Mouse (Mus musculus): ENCODE measurements around the gene Zfp667.
"Not testable (repeated sequence)": the region's sequence is repeated elsewhere in the genome, so short reads cannot be mapped to it uniquely, and the experiment has no call there.

Gene Zfp667

DNA sequence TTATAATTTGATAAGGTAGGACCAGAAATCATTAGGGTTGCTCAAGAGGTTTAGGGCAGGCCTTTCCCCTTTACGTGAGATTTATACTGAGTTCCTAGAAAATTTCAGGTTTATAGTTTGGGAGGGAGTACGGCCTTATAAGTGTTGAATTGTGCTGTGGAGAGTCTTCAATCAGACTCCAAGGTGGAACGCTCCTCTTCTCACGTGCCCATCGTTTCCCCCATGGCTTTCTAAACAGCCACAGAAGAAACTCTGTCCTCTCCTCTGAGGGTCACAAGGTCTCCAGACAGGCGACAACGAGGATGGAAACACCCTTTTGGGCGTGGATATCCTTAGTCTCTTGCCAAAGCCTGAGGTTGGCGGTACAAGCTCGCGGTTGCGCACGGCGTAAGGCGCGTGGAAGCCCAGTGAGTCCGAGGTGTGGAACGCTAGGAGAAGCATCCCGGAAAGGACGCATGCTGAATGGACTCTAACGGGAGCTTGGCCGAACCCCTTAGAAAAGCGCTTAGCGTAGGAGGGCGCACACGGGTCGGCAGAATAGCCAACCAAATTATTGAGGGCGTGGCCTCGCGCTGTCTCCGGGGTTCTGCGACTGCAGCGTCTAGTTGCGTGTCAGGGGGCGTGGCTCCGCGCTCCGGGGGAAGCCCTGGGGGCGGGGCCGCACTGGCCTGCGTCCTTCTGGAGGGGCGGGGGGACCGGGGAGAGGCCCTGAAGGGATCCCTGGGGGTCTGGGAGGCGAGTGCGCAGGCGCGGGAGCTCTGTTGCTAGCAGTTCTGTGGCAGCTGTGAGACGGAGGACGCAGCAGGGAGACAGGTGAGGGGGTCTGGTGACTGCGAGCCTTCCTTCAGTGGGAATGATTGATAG is at the start of gene Zfp667:
Zfp667 (plus strand) TSS at position 738 of the 864 bp plus-strand sequence.
- peak; percentile 97 to 98 for DNase-seq

DNA sequence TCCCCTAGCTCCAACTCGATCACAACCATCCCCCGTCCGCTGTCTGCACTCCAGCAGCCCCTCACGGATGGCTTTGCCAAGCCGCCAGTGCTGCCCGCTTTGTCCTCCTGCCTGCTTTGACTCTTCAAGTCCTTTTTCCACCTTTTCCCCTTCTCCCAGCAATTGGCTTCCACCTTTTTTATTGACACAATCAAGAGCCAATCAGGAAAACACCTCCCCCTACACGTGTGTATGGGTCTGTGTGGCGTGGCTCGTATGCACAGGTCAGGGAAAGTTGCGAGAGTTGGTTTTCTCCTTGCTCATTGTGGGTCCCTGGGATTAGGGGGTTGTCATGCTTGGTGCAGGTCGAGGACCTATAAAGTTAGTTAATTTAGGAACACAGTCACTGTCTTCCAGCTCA is 46.6 kb upstream of the Zfp667 start:
- no peak for DNase-seq

DNA sequence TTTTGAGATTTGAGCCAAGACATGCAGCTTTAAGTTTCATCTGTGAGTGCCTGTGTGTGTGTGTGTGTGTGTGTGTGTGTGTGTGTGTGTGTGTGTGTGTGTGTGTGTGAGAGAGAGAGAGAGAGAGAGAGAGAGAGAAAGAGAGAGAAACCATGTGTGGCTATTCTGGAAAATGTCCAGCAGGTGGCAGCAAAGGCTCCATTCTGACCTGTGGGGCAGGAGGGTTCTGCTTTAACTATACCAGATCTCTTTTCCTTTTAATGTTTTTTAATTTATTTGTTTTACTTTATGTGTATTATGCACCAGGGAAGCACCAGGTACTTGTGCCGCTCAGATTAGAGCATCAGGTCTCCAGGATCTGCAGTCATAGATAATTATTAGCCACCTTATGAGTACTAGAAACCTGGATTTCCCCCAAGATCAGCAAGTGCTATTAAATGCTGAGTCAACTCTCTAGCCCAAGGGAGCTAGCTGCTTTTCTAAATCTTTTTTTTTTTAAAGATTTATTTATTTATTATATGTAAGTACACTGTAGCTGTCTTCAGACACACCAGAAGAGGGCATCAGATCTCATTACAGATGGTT is 45.4 kb upstream of the Zfp667 start:
- DNase-seq: peak; percentile 36 to 57

DNA sequence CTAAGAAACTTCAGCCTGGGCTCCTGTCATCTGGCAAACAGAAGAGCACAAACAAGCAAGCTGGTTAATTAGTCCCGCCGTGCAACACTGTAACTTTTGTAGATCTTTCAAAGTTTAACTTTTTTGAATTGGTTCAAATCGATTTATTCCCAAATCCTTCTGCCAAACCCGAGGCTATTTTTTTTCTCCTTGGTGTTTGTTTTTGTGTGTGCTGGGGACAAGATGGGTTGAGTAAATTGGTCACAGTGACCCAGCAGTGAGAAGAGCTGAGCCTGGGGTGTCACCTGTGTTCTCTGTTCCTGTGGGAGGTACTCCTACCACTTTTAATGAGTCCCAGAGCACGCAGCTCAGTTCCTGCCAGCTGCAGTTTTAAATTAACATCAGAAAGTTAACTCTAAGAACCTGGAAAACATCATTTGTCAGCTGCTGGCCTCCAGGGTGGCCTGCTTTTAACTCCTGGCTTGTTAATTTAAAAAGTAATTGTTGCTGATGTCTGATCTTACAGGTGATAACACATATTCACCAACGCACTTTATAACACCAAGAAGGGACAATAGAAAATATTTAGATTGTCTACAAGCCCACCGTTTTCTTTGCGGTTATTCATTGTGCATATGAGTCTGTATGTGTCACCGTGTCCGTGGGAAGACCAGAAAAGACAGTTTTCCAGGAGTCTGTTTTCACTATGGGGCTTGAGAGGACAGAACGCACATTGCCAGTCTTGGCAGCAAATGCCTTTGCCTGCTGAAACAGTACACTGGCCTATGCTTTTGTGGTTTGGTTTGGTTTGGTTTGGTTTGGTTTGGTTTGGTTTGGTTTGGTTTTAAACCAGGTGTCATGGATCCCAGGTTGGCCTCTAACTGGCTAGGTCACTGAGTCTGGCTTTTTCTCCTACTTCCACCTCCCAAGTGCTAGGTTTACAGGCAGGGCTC is 41.8 kb upstream of the Zfp667 start:
- DNase-seq: no peak

DNA sequence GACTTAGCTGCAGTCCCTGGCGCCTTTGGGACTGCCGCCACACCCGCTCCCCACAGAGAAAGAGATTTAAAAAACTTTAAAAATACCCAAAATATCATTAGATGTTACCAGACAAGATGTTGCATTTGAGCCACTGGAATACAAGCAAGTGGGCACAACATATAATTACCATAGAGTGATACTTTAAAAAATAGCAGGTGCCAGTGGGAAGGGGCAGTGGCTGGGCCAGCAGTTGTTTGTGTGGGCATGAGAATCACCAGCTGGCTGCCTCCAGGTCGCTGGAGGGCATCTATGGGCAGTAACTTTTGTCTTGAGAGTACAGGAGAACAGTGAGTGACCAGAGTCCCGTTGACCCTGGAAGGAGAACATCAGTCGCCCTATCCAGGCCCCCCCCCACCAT is 34.0 kb upstream of the Zfp667 start, which contains the start of gene Epp13:
Epp13 (plus strand) TSS at position 301 of the 400 bp plus-strand sequence.
- no peak for DNase-seq

DNA sequence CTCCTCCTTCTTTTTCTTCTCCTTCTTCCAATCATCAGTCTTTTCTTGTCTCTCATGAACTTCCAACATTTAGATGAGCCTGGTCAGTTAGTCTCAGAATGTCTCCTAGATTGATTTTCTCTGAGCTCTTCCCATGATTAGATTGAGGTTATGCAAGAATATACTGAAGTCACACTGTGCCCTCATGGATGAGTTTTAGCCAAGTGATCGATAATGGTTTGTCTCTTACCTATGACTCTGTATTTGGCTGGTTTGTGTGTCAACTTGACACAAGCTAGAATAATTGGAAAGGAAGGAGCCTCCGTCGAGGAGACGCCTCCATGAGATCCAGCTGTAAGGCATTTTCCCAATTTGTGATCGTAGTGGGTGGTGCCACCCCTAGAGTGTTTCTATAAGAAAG is 31.9 kb upstream of the Zfp667 start:
- no peak for DNase-seq

DNA sequence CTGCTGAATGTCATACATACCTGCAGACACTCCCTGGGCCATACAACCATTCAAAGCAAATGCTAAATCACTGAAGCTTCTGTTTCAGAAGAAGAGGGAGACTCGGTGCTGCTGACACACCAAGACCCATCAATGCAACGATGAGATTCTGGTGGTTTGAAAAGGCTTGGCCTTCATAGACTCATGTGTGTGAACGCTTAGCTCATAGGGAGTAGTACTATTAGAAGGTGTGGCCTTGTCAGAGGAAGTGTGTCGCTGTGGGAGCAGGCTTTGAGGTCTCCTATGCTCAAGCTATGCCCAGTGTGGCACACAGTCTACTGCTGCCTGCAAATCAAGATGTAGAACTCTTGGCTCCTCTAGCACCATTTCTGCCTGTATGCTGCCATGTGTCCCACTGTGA is 29.0 kb upstream of the Zfp667 start:
- DNase-seq: no peak

DNA sequence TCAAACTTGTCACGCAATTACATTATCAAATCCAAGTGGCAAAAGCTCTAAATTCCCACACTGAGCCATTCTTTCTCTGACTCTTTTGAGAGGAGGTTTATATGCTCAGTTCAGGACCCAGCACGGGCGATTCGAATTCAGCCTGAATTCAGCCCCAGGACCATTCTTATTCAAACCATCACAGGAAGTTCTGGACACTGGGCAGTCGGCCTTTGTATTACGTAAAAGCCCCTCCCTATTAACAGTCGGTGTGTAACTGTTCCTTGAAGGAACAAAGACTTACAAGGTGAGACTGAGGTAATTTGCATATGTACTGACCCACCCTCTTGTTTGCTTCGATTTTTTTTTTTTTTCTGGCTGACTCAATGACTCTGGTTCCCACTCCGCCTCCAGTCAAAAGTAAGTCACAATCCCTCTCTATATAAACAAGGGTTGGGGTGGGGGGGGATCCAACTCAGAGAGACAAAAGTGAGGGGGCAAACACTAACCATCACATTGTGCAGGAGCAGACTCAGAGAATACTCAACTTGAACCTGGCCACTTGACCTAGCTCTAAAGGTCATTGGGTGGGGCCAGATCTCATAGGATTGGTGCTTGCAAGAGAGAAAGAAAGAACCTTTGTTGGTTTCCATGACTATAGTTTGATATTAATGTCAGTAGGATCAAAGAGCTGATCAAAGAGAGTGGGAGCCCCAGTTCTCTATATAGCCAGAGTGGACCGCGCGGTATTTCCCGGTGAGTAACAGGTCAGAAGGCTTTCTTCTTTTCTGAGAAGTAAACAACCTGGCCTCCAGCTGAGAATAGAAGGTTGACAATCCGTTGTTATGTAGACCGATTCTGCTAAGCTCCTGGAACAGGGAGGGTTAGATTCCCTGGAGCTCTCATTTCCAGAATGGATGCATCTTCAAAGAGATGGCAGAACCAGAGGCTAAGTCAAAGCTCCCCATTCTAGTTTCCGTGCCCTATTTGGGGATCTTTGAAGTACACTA is 27.9 kb upstream of the Zfp667 start:
- no peak for DNase-seq

DNA sequence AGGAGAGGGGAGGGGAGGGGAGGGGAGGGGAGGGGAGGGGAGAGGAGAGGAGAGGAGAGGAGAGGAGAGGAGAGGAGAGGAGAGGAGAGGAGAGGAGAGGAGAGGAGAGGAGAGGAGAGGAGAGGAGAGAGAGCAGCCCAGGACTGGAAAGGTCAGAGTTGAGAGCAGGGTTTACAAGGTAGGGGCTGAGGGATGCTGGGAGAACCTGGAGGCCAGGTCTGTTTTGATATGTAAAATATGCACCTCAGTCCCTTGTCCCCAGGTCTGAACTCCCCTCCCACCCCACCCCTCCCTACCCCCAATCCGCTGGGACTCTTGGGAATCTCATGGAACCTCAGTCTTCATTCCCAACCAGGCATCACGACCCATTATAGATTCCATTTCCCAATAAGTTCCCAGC is 26.4 kb upstream of the Zfp667 start:
- DNase-seq: not testable (repeated sequence)

DNA sequence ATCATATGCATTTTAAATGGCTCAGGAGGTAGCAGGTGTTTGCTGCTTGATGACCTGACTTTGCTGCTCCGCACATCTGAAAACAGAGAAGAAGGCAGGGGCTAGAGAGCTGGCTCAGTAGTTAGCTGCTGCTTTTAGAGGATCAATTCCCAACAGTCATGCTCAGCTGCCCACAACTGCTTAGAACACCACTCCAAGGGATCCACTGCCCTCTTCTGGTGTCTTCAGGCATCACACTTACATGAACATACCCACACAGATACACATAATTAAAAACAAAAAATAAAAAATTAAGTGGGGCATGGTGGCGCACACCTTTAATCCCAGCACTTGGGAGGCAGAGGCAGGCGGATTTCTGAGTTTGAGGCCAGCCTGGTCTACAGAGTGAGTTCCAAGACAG is 24.3 kb upstream of the Zfp667 start:
- DNase-seq: no peak

DNA sequence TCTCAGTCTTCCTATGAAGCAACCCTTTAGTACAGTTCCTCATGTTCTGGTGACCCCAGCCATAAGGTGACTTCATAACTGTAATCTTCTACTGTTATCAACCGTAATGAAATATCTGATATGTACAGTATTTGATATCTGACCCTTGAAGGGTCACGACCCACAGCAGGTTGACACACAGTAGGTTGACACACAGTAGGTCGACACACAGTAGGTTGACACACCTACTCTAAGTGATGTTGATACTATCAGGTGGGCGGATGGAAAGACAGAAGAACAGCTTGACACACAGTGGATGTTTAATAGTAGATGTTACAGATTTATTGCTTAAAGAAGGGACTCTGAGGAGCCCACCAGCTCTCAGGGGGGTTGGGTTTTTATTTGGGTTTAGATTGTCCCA is 23.4 kb upstream of the Zfp667 start:
- DNase-seq: no peak

DNA sequence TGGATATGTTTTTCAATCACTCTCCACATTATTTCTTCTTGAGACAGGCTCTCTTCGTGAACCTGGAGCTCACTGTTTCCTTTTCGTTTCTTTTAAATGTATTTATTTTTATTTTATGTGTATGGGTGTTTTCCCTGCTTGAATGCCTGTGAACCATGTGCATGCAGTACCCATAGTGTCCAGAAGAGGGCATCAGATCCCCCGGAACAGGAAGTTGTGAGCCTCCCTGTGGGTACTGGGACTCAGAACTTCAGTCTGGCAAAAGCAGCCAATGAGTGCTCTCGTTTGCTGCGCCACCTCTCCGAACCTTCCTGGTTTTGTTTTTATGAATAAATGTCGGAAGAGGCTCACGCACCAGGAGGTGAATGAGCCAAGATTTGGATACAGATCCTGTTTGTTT is 20.7 kb upstream of the Zfp667 start:
- no peak for DNase-seq

DNA sequence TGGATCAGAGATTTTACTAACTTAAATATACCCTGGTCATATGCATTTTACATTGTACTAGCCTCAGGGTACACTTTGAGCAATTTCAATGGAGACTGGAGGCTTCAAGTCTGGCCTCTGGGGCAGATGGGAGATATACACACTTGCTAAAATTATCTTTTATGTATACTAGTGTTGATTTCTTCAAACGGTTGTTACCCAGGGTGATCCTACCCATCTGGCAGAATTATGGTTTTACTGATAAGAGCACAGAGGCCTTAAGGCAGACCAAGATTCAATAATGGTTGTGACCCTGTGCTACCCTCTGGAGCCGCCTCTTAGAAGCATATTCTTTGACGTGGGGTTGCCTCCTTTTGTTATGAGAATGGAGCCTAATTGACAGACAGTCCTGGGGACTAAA is 8.5 kb upstream of the Zfp667 start:
- no peak for DNase-seq

DNA sequence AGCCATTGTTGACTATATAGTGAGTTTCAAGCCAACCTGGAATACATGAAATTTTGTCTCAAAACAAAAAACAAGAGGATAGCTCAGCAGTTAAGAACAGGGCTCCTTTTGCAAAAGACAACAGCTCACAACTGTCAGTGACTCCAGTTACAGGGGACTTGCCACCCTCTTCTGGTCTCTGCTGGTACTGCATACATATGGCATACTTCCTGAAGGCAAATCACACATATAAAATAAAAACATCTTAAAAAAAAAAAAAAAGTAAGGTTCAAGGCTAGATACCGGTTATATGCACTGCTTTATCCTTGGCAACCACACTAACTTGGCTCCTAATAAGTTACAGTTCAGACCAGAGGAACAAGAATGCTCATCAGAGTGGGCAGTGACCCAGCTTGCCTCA is 3.6 kb upstream of the Zfp667 start:
- peak; percentile 83 to 84 for DNase-seq

DNA sequence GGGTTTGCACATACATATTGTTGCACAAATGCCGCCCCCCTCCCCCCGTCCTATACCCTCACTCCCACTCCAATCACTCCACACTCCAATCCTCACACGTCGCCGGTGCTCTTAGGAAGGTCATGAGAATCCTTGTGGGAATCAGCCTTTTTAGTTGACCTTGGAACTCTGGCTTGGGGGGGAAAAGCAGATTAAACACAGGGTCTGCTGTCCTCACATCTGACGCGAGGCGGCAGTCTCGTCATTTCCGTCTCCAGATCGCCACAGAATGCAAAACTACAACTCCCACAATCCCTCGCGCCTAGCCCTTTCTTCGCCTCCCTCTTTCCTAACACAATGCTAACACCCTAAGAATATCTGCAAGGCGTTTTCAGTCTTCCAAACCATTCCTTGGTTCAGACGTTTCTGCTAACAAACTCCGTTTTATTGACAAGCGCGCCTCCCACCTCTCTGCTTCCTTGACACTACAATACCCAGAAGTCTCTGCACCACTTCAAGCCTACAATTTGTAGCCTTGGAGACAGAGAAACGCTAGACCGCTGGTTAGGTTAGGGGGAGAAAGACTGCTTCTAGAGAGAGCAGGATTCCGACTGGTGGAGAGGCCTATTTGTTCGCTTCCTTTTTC is 2.8 kb upstream of the Zfp667 start:
- DNase-seq: peak; percentile 85 to 87

DNA sequence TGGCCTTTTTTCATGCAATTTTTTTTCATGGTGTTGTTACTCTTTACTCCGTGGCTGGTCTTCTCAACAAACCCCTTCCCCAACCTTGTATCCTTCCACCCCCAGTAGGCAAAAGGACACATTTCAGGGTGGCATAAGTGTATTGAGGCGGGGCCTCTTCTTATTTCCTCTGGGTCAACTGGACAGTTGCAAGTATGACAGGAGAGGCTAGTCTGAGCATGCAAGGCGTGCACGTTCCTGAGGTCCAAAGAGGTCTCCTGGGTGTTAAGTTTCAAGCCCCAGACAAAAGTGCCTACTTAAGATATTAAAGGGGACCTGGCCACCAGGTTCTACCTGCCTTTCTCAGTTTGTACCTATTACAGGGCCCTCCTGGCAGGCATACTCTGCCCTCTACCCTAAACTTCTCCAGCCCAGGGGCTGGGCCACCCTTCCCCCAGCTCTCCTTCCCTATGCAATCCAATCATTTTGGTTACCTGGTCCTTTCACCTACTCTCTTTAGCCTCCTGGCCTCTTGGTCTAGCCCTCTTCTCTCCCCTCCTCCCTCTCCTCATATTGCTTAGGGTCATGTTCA is 1.9 kb upstream of the Zfp667 start:
- peak in 1 of 2 experiments; percentile 24 for DNase-seq

DNA sequence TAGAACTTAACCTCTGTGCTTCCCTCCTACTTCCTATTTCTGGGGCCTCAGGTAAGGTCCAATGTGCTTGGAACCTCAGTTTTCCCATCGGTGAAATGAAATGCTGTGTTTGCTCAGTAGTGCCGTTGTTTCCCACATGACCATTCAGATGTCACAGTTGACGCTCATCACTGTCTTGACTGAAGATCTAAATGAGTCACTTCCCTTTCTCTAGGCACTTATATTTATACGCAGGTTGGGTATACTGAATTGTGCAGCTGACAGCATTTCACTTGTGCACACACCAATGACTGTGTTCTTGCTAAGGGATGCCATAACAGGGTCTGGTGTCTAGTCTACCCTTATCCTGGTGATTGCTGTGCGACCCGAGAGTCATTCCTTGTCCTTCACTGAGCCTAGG is 1.0 kb upstream of the Zfp667 start:
- DNase-seq: peak in 1 of 2 experiments; percentile 19

DNA sequence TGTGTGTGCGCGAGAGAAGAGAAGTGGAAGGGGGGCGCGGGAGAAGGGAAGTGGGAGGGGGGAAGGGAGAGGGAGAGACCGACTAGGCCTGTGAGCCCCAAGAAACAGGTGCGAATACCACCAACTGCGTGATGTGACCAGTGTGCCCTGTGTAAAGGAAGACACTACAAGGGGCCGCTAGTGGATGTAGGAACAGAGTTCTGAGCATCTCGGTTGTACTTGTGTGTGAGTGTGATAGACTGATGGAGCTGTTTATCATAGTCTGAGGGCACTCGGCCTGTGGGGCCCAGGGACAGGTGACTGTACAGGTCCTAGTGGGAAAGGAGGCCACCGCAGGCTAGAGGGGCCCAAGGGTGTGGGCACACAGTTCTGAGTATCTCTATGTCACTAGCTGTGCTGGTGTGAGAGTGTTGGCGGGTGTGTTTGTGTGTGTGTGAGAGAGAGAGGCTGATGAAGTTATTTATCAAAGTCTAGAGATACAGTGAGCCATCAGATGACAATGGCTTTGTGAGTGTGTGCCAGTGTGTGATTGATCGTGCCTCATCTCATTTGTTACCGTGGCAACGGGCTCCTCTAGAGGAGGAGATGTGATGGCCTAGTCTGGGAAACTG is 647 bp downstream of the Zfp667 start:
- DNase-seq: peak; percentile 40 to 43

DNA sequence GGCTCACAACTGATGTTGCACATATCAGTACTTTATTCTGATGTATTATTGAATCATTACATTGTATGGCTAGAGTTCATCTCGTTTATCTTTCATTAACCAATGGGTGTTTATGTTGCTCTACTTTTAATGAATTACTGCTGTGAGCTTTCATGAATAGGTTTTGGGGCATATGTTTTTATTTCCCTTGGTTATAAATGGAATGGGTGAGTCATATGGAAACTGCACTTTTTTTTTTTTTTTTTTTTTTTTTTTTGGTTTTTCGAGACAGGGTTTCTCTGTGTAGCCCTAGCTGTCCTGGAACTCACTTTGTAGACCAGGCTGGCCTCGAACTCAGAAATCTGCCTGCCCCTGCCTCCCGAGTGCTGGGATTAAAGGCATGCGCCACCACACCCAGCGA is 4.7 kb downstream of the Zfp667 start:
- not testable (repeated sequence) for DNase-seq

DNA sequence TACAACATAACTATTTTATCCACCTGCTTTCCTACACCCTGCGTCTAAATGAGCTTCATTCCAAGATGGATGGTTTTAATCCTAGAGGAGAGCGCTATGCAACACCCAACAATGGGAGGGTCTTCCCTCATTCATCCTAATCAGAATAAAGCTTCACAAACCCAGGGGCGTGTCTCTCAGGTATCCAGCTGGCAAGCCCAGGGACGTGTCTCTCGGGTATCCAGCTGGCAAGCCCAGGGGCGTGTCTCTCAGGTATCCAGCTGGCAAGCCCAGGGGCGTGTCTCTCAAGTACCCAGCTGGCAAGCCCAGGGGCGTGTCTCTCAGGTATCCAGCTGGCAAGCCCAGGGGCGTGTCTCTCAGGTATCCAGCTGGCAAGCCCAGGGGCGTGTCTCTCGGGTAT is 14.4 kb downstream of the Zfp667 start:
- not testable (repeated sequence) for DNase-seq
